Mouse (Mus musculus): ENCODE results near the gene Ptprb. TPM values are rescaled to one million over a fixed set of nuclear protein-coding genes. Genes with fewer than 3 reads are reported as not detected.

Ptprb gene
- total RNA-seq, 1 experiment from 2014 or later: 62.5 TPM

DNA sequence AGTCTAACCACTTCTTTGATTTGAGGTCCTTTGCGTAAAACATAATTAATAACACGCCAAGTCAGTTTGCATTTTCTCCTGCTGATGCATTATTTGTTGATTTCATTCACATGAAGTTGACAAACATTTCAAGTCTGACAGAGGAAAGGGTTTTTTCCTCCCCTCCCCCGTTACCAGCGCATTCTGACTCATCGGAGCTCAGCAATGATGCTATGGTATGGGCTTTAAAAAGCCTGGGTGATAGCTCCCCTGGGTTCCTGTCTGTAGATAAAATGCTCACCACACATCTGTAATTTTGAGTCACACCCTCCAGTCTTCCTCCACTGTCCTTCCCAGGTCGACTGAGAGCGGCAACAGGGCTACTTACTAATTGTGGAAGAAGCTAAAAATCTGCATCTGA, 150.9 kb downstream of the Ptprb start:
- DNase-seq: no peak

DNA sequence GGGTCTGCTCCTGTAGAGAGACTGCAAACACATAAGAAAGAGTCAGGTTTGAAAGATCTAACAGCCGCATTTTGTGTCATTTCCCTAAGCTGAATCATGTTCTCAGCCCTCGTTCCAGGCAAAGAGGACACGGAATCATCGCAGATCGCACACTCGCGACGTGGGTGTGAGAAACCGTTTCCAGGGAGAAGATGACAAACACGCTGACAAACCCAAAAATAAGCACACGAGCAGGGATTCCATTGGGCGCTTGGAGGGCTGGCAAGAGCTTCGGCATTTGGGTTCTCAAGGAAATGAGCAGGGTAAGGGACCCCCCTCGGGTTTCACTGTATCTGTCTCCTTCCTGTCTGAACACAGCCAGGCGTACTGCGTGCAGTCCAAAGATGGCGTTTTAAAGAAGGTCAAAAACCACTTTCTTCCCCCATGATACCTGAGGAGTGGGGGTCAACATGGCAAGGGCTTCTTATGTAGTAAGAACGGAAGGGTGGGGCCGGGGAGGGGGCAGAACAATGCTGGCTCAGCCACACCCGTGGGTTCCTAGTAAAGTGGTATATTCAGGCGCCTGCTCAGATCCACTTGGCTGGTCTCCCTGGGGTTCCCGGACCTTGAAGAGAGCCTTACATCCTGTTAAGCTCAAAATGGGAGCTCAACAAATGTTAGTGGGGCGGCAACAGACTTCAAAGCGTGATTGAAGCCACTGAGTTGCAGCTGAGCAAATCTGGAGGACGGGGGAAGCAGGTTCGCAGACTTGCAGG, 152.9 kb downstream of the Ptprb start:
- DNase-seq: no peak

DNA sequence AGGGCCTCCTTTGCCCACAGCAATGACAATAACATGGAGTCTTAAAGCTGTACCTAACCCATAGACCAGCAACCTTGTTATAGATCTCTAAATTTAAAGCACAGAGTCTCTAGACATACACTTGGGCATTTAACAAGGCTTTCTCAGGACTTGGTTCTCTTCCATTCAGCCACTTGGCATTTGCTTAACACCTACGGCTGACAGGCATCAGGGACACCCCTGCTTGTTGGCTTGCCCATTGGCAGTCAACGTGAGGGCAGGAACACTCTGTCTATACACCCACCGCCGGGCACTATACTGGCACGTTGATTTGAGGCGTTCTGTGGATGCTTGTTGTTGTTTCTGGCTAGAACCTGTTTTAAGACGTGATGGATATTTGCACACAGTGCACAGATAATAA, 157.1 kb downstream of the Ptprb start:
- no peak for DNase-seq

DNA sequence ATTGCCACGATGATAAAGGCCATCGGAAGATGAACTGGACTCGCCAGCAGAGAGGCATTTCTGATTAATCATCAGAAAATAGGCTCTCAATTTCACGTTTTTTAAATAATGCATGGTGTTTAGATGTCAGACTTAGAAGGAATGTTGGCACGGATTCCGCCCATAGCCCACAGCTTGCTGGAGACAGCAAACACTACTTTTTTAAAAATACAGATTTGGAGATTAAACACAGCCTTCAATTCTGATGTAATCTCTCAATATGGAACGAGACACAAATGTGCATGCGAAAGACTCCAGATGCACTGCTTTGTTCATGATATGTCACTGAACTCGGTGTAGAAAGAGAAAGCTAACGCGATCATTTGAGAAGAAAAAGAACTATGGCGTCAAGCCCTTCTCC, 160.1 kb downstream of the Ptprb start:
- DNase-seq: no peak

Other genes starting within 250 kb of the Ptprb start
- not detected in 2 replicates for gene 4933416C03Rik, start 161.6 kb upstream of the Ptprb start, total RNA-seq (2021)
- 5.0 and 5.1 TPM in 2 replicates for gene Kcnmb4, start 198.4 kb downstream of the Ptprb start, total RNA-seq (2021)

All from adrenal gland, postnatal 14 days (tissue).